ENCODE assay signal across 12 mouse cellular contexts in the genomic region with DNA sequence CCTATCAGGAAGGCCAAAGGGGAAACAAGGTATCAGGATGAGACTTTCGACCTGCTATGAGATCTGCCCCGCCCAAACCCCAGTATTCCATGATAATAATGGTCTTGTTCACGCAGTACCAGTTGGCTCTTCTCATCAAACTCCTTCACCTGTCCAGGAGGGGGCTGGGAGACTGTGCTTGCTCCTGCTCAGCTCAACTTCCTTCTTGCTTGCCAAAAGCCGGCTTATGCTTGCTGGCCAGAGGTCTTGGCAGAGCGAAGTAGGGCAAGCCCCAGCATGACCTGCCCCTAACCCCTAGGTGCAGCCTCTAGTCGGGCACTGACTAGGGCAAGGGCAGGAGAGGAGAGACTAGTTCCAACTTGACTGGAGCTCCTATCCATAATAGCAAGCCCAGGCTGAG.
DNase-seq lines count a peak whose midpoint lies in the region; ATAC-seq and TF ChIP-seq lines count a peak whose summit lies in the region.
"Had no signal": no experiment of that assay in that cellular context is flagged by ENCODE, and none has a peak within 500 bp of the region (broad histone marks: within the 10 kb centered on the region; RNA-seq: fewer than 3 reads in every experiment).

No protein-coding gene starts in this region.

- peak overlapping the region; percentile 89 for H3K27ac ChIP-seq in heart, postnatal 0 days (ENCODE audit: low read depth)
- H3K27ac ChIP-seq in intestine, embryonic 15.5 days, result no peak overlapping the region
- H3K27ac ChIP-seq: embryonic facial prominence, embryonic 13.5 days; hindbrain, embryonic 12.5 days had no signal

- H3K36me3 ChIP-seq in heart, postnatal 0 days (replicated peaks; ENCODE audit: control insufficient read depth, insufficient read depth, low read length), result no peaks in the 10 kb centered on the region
- H3K36me3 ChIP-seq in intestine, embryonic 15.5 days, result no peaks in the 10 kb centered on the region
- H3K36me3 ChIP-seq: embryonic facial prominence, embryonic 13.5 days; hindbrain, embryonic 12.5 days had no signal

- H3K4me1 ChIP-seq in heart, postnatal 0 days (ENCODE audit: control insufficient read depth, insufficient read depth), result peaks cover 32% of the 10 kb centered on the region
- peaks cover 7% of the 10 kb centered on the region; the same call in 1 of the 2 replicates for H3K4me1 ChIP-seq in intestine, embryonic 15.5 days (replicated peaks)

- intact Hi-C loops in heart, postnatal 10 days (cut with DNase I), result loop anchor here (2.0 kb wide), 1 partner anchor 37 kb away; no protein-coding TSS in a partner anchor

- TF ChIP-seq EP300 in heart, postnatal 0 days (IDR thresholded peaks at IDR 0.05; ENCODE audit: low read depth), result no peak

- H3K9ac ChIP-seq in heart, postnatal 0 days (replicated peaks; ENCODE audit: low read depth, low read length), result no peak overlapping the region
- no peak overlapping the region for H3K9ac ChIP-seq in intestine, embryonic 15.5 days
- H3K9ac ChIP-seq: embryonic facial prominence, embryonic 13.5 days; hindbrain, embryonic 12.5 days had no signal

- H3K4me2 ChIP-seq in heart, postnatal 0 days (ENCODE audit: low read depth, low read length), result no peak overlapping the region
- H3K4me2 ChIP-seq in intestine, embryonic 15.5 days (replicated peaks), result no peak overlapping the region
- H3K4me2 ChIP-seq: embryonic facial prominence, embryonic 13.5 days; hindbrain, embryonic 12.5 days; liver, embryonic 11.5 days had no signal

- H3K27me3 ChIP-seq in heart, postnatal 0 days (ENCODE audit: control insufficient read depth, insufficient read depth, low read length), result no peaks in the 10 kb centered on the region
- no peaks in the 10 kb centered on the region for H3K27me3 ChIP-seq in intestine, embryonic 15.5 days (replicated peaks)
- H3K27me3 ChIP-seq: embryonic facial prominence, embryonic 13.5 days; hindbrain, embryonic 12.5 days had no signal

- no peak for ATAC-seq in heart, postnatal 0 days (ENCODE audit: insufficient read depth, low read depth)
- peak; percentile 46; the same call in 1 of the 2 replicates for ATAC-seq in intestine, embryonic 15.5 days

- H3K9me3 ChIP-seq in heart, postnatal 0 days (replicated peaks; ENCODE audit: control insufficient read depth, low read length), result no peaks in the 10 kb centered on the region
- no peaks in the 10 kb centered on the region for H3K9me3 ChIP-seq in intestine, embryonic 15.5 days
- H3K9me3 ChIP-seq: embryonic facial prominence, embryonic 13.5 days; hindbrain, embryonic 12.5 days had no signal

- 77% methylated on average over 6 of the region's 6 CpGs for WGBS in heart, postnatal 0 days
- 76% methylated on average over 6 of the region's 6 CpGs for WGBS in intestine, embryonic 15.5 days

- no peak for TF ChIP-seq CTCF in heart, postnatal 0 days (IDR thresholded peaks at IDR 0.05; ENCODE audit: low read depth)

- H3K4me3 ChIP-seq in heart, postnatal 0 days (ENCODE audit: low read depth, low read length), result no peak overlapping the region
- no peak overlapping the region for H3K4me3 ChIP-seq in intestine, embryonic 15.5 days (replicated peaks)
- H3K4me3 ChIP-seq: embryonic facial prominence, embryonic 13.5 days; hindbrain, embryonic 12.5 days had no signal

- peak; percentile 20 to 27 for DNase-seq in cerebellum, postnatal 25 days
- no peak for DNase-seq in cerebellum, postnatal 10 days
- no peak for DNase-seq in heart, postnatal 0 days (ENCODE audit: low spot score)
- no peak for DNase-seq in heart, postnatal 10 days
- DNase-seq in fat pad, adult 2 months (ENCODE audit: extremely low read depth, low read depth, low spot score), result peak; percentile 86
- DNase-seq in spleen, adult 12 weeks (ENCODE audit: low spot score), result no peak
- DNase-seq in left cerebral cortex, adult 11 months (ENCODE audit: low spot score), result no peak
- DNase-seq: right cerebral cortex, postnatal 25 days had no signal

Comparison
In these comparisons a context has a peak if more than half of its experiments do, and no peak if none do; other contexts are left out.
1. DNase-seq: peak in cerebellum, postnatal 25 days (2 of 2) and fat pad, adult 2 months (single experiment); none in cerebellum, postnatal 10 days (0 of 2), heart, postnatal 0 days (single experiment), heart, postnatal 10 days (0 of 2), spleen, adult 12 weeks (single experiment) and left cerebral cortex, adult 11 months (single experiment).